Mouse (Mus musculus) frontal cortex, postnatal 36 days (tissue): ENCODE measurements at regions not wholly inside any gene's neighbourhood (a gene's known extent, or its start where the extent isn't known, plus 50 kb on each side); places are given as distances from the start of the nearest gene placed in this dataset.
A peak's percentile ranks its signal among the peaks of the same experiment; 100 is the strongest.

Experiments used
- DNase-seq, 2 experiments: peaks; one replicate each; pipeline ENCODE4 v3.0.0; 2022; ENCODE audit warnings: low spot score in 2 of 2

GRCm38 (mm10) chr17:65015731-65016130 lies 179.9 kb upstream of the 4930583I09Rik start:
- peak; percentile 27 to 32 for DNase-seq

- DNase-seq: no peak
These were observed 178.8 kb upstream of the 4930583I09Rik start for GRCm38 (mm10) chr17:65014682-65015081.

- no peak for DNase-seq
These were observed 164.8 kb upstream of the 4930583I09Rik start for GRCm38 (mm10) chr17:65000626-65001135.

GRCm38 (mm10) chr17:64994483-64994882 lies 158.6 kb upstream of the 4930583I09Rik start:
- DNase-seq: no peak

GRCm38 (mm10) chr17:64991262-64991661 lies 155.4 kb upstream of the 4930583I09Rik start:
- DNase-seq: no peak

- DNase-seq: no peak
These were observed 148.6 kb upstream of the 4930583I09Rik start for GRCm38 (mm10) chr17:64984276-64985011.

- DNase-seq: peak; percentile 3 to 5
These were observed 147.6 kb upstream of the 4930583I09Rik start for GRCm38 (mm10) chr17:64983480-64983879.

- no peak for DNase-seq
These were observed 128.3 kb upstream of the 4930583I09Rik start for GRCm38 (mm10) chr17:64964153-64964552.

GRCm38 (mm10) chr17:64961887-64962286 lies 126.0 kb upstream of the 4930583I09Rik start:
- DNase-seq: no peak

- DNase-seq: no peak
These were observed 121.6 kb upstream of the 4930583I09Rik start for GRCm38 (mm10) chr17:64957495-64957894.

- DNase-seq: peak; percentile 5 to 52
These were observed 120.6 kb upstream of the 4930583I09Rik start for GRCm38 (mm10) chr17:64956506-64956905.

GRCm38 (mm10) chr17:64953275-64953674 lies 117.4 kb upstream of the 4930583I09Rik start:
- DNase-seq: no peak

GRCm38 (mm10) chr17:64951625-64951940 lies 115.7 kb upstream of the 4930583I09Rik start:
- peak in 1 of 2 experiments; percentile 27 for DNase-seq

GRCm38 (mm10) chr17:64950802-64951624 lies 115.1 kb upstream of the 4930583I09Rik start:
- DNase-seq: no peak

- no peak for DNase-seq
These were observed 107.3 kb upstream of the 4930583I09Rik start for GRCm38 (mm10) chr17:64943213-64943612.

GRCm38 (mm10) chr17:64941555-64941954 lies 105.7 kb upstream of the 4930583I09Rik start:
- no peak for DNase-seq

- DNase-seq: no peak
These were observed 99.8 kb upstream of the 4930583I09Rik start for GRCm38 (mm10) chr17:64935683-64936082.

- DNase-seq: no peak
These were observed 98.5 kb upstream of the 4930583I09Rik start for GRCm38 (mm10) chr17:64934411-64934810.

- no peak for DNase-seq
These were observed 95.1 kb upstream of the 4930583I09Rik start for GRCm38 (mm10) chr17:64930816-64931428.

GRCm38 (mm10) chr17:64923762-64924161 lies 87.9 kb upstream of the 4930583I09Rik start:
- DNase-seq: no peak

- no peak for DNase-seq
These were observed 86.4 kb upstream of the 4930583I09Rik start for GRCm38 (mm10) chr17:64922235-64922634.

GRCm38 (mm10) chr17:64920236-64920635 lies 84.4 kb upstream of the 4930583I09Rik start:
- no peak for DNase-seq
